8 mouse cellular contexts compared by ENCODE assay signal in genomic region chr3:83789651-83790451, GRCm38 (mm10). TPM values are rescaled to one million over a fixed set of nuclear protein-coding genes. Genes with fewer than 3 reads are reported as not detected.
A peak's percentile ranks its signal among the peaks of the same experiment; 100 is the strongest.
DNase-seq lines count a peak whose midpoint lies in the region; ATAC-seq and TF ChIP-seq lines count a peak whose summit lies in the region.

No protein-coding gene starts in this region.

- no peak for TF ChIP-seq EP300 in liver, embryonic 14.5 days (IDR thresholded peaks at IDR 0.05; ENCODE audit: low read depth)

- intact Hi-C loops in gastrocnemius, postnatal 14 days (cut with DNase I; ENCODE audit: low total_unique reads), result loop anchor here (10.0 kb wide), 1 partner anchor 105 kb away; no protein-coding TSS in a partner anchor

- 2% methylated on average over 44 of the region's 44 CpGs for WGBS in heart, embryonic 15.5 days
- WGBS in liver, embryonic 14.5 days (ENCODE audit: insufficient replicate concordance), result 2% methylated on average over 44 of the region's 44 CpGs
- 1% methylated on average over 44 of the region's 44 CpGs for WGBS in small intestine, adult 2 months

- no peak for TF ChIP-seq POLR2A in small intestine, adult 2 months (IDR thresholded peaks at IDR 0.05; ENCODE audit: low read depth, low read length)

- peaks cover 6% of the 10 kb centered on the region; the same call in 1 of the 2 replicates for H3K4me1 ChIP-seq in heart, embryonic 15.5 days (replicated peaks)
- no peaks in the 10 kb centered on the region for H3K4me1 ChIP-seq in liver, embryonic 14.5 days (replicated peaks; ENCODE audit: control insufficient read depth in 2 of 2, insufficient read depth in 2 of 2, low read length in 1 of 2)
- peaks cover 5% of the 10 kb centered on the region; the same call in 1 of the 2 replicates for H3K4me1 ChIP-seq in small intestine, adult 2 months (ENCODE audit: control insufficient read depth, insufficient read depth, insufficient read length, low read length)

- H3K9ac ChIP-seq in heart, embryonic 15.5 days, result peak overlapping the region; percentile 57
- H3K9ac ChIP-seq in liver, embryonic 14.5 days (replicated peaks), result no peak overlapping the region

- peak; percentile 38 for ATAC-seq in heart, embryonic 15.5 days (replicated peaks; ENCODE audit: insufficient number of reproducible peaks, insufficient read depth, low FRiP score, low read depth)
- no peak for ATAC-seq in liver, embryonic 14.5 days (ENCODE audit: insufficient read depth)

- H3K4me2 ChIP-seq in heart, embryonic 15.5 days, result peak overlapping the region; percentile 92
- peak overlapping the region; percentile 58 for H3K4me2 ChIP-seq in liver, embryonic 14.5 days (ENCODE audit: low read depth)

- peaks cover 10% of the 10 kb centered on the region; the same call in 1 of the 2 replicates for H3K27me3 ChIP-seq in heart, embryonic 15.5 days
- peaks cover 8% of the 10 kb centered on the region for H3K27me3 ChIP-seq in liver, embryonic 14.5 days (ENCODE audit: control insufficient read depth, insufficient read depth, low read length)
- H3K27me3 ChIP-seq in small intestine, adult 2 months (ENCODE audit: control insufficient read depth, insufficient read depth, low read length), result no peaks in the 10 kb centered on the region

- DNase-seq in gastrocnemius, postnatal 14 days, result peak; percentile 19
- DNase-seq in gastrocnemius, adult 8-10 months (ENCODE audit: low spot score in 2 of 2), result no peak
- peak; percentile 72 for DNase-seq in CD4-positive helper T cell, adult 2 months (ENCODE audit: low read depth, low spot score)
- peak; percentile 24 for DNase-seq in brain, adult 2 months (ENCODE audit: low read depth, low spot score)
- DNase-seq in liver, embryonic 14.5 days (ENCODE audit: low read depth in 3 of 3, low spot score in 3 of 3), result no peak
- no peak for DNase-seq in spleen, postnatal 14 days (ENCODE audit: low spot score in 2 of 2)

- H3K36me3 ChIP-seq in heart, embryonic 15.5 days, result no peaks in the 10 kb centered on the region
- no peaks in the 10 kb centered on the region for H3K36me3 ChIP-seq in liver, embryonic 14.5 days (replicated peaks; ENCODE audit: control insufficient read depth, insufficient read depth, low read depth)
- H3K36me3 ChIP-seq in small intestine, adult 2 months (ENCODE audit: control insufficient read depth, insufficient read depth, low read length), result no peaks in the 10 kb centered on the region

- H3K4me3 ChIP-seq in heart, embryonic 15.5 days, result peak overlapping the region; percentile 67
- H3K4me3 ChIP-seq in liver, embryonic 14.5 days (ENCODE audit: insufficient read depth in 1 of 2, low read depth in 2 of 2, low read length in 2 of 2), result peak overlapping the region; percentile 36 to 49
- H3K4me3 ChIP-seq in small intestine, adult 2 months (ENCODE audit: low read depth, low read length), result peak overlapping the region; percentile 70

- no peak overlapping the region for H3K27ac ChIP-seq in heart, embryonic 15.5 days
- no peak overlapping the region for H3K27ac ChIP-seq in liver, embryonic 14.5 days
- no peak overlapping the region for H3K27ac ChIP-seq in small intestine, adult 2 months (ENCODE audit: insufficient read depth, low read depth, low read length)

- no peak for TF ChIP-seq CTCF in liver, embryonic 14.5 days (IDR thresholded peaks at IDR 0.05; ENCODE audit: low read depth)
- peak; percentile 21; the same call in 1 of the 2 replicates for TF ChIP-seq CTCF in small intestine, adult 2 months (IDR thresholded peaks at IDR 0.05; ENCODE audit: extremely low read depth, insufficient read length, insufficient replicate concordance, low read depth, low read length)

- no peaks in the 10 kb centered on the region for H3K9me3 ChIP-seq in heart, embryonic 15.5 days (replicated peaks)
- H3K9me3 ChIP-seq in liver, embryonic 14.5 days (ENCODE audit: control insufficient read depth, low read length), result no peaks in the 10 kb centered on the region

RNA-seq across cellular contexts. Expression of gene Sfrp2, which starts 23.7 kb away (rescaled TPM):
- total RNA-seq in gastrocnemius, postnatal 14 days (2021), result 10 to 100 TPM in 1 of 2 experiments, 1 to 10 TPM in 1; 8.8 to 14.3 TPM
- total RNA-seq in gastrocnemius, adult 8-10 months (2022), result 1 to 10 TPM in 3 of 4 experiments, under 1 TPM in 1; 0.27 to 2.2 (median 1.4) TPM
- polyA plus RNA-seq in heart, embryonic 15.5 days (2015; fragmentation: Nextera tagmentation; extraction: Ambion mirVana), result 221 and 258 TPM in 2 replicates
- polyA plus RNA-seq in liver, embryonic 14.5 days (2012; rRNA removed), result 1.0 and 1.6 TPM in 2 replicates
- 1.2 and 1.7 TPM in 2 replicates for polyA plus RNA-seq in liver, embryonic 14.5 days (2014; fragmentation: Nextera tagmentation; extraction: Ambion mirVana)
- 0.23 and 1.1 TPM in 2 replicates for polyA plus RNA-seq in small intestine, adult 2 months (2012; rRNA removed)

RNA-seq across cellular contexts. Expression of gene Tlr2, which starts 51.7 kb away (rescaled TPM):
- 1 to 10 TPM; 1.4 TPM for total RNA-seq in gastrocnemius, postnatal 14 days (2021)
- total RNA-seq in gastrocnemius, adult 8-10 months (2022), result under 1 TPM; 0.12 to 0.70 (median 0.37) TPM
- polyA plus RNA-seq in heart, embryonic 15.5 days (2015; fragmentation: Nextera tagmentation; extraction: Ambion mirVana), result 2.3 and 3.4 TPM in 2 replicates
- 1.3 and 1.4 TPM in 2 replicates for polyA plus RNA-seq in liver, embryonic 14.5 days (2012; rRNA removed)
- 2.2 and 2.5 TPM in 2 replicates for polyA plus RNA-seq in liver, embryonic 14.5 days (2014; fragmentation: Nextera tagmentation; extraction: Ambion mirVana)
- polyA plus RNA-seq in small intestine, adult 2 months (2012; rRNA removed), result 0.84 and 1.1 TPM in 2 replicates

Comparison
In these comparisons a context has a peak if more than half of its experiments do, and no peak if none do; other contexts are left out.
1. DNase-seq: peak in gastrocnemius, postnatal 14 days (single experiment), CD4-positive helper T cell, adult 2 months (single experiment) and brain, adult 2 months (single experiment); none in gastrocnemius, adult 8-10 months (0 of 2), liver, embryonic 14.5 days (0 of 3) and spleen, postnatal 14 days (0 of 2).
2. RNA of gene Sfrp2, which starts 23.7 kb away (polyA plus RNA-seq): 221 to 258 TPM in heart, embryonic 15.5 days; 1.0 to 1.7 TPM in liver, embryonic 14.5 days and 0.23 to 1.1 TPM in small intestine, adult 2 months; every median in the first group is over 10 times any median in the second.
3. Peak in every context shown above with its lines, with median percentiles within 50 percentile points of each other: H3K4me3 ChIP-seq.